Mouse (Mus musculus) liver, embryonic 15.5 days (tissue): ENCODE measurements around the gene Tst. TPM values are rescaled to one million over a fixed set of nuclear protein-coding genes. Genes with fewer than 3 reads are reported as not detected.

Experiments
- ATAC-seq: fragments of 200-750 bp; cut with Nextera tagmentation; 2 replicates; pipeline ENCODE4 v1.8.0; 2017; ENCODE audit warnings: moderate number of reproducible peaks, mild to moderate bottlenecking, moderate library complexity; ENCODE audit not compliant: insufficient read depth
- H3K27ac ChIP-seq: fragments of 300-500 bp; sonication (generic); replicated peaks from 2 replicates; pipeline ENCODE4 v1.5.1; 2015; ENCODE audit warnings: mild to moderate bottlenecking, inconsistent platforms
- H3K27me3 ChIP-seq: fragments of 300-500 bp; sonication (generic); 2 replicates; pipeline ENCODE4 v1.6.1; 2015; ENCODE audit warnings: mild to moderate bottlenecking, inconsistent platforms
- H3K36me3 ChIP-seq: fragments of 300-500 bp; sonication (generic); replicated peaks from 2 replicates; pipeline ENCODE4 v1.6.1; 2015; ENCODE audit warnings: moderate library complexity, mild to moderate bottlenecking, inconsistent platforms
- H3K4me1 ChIP-seq: fragments of 300-500 bp; sonication (generic); replicated peaks from 2 replicates; pipeline ENCODE4 v1.6.1; 2015; ENCODE audit warnings: inconsistent platforms
- H3K4me2 ChIP-seq: fragments of 300-500 bp; sonication (generic); 2 replicates; pipeline ENCODE4 v1.6.1; 2015; ENCODE audit warnings: moderate library complexity, mild to moderate bottlenecking, inconsistent platforms
- H3K4me3 ChIP-seq: fragments of 300-500 bp; sonication (generic); replicated peaks from 2 replicates; pipeline ENCODE4 v1.5.1; 2015; ENCODE audit warnings: mild to moderate bottlenecking, inconsistent platforms
- H3K9ac ChIP-seq: fragments of 300-500 bp; sonication (generic); 2 replicates; pipeline ENCODE4 v1.6.1; 2015; ENCODE audit warnings: moderate library complexity, mild to moderate bottlenecking, inconsistent platforms
- H3K9me3 ChIP-seq: fragments of 300-500 bp; sonication (generic); replicated peaks from 2 replicates; pipeline ENCODE4 v1.6.1; 2016; ENCODE audit warnings: inconsistent platforms
- WGBS: fragments of 180-500 bp; shearing (Covaris S2); methylation state at CpG from one replicate; pipeline ENCODE4 v1.1.7; 2015; ENCODE audit warnings: mixed read lengths; ENCODE audit not compliant: insufficient replicate concordance; 5-methylcytosine and 5-hydroxymethylcytosine counted together
- polyA plus RNA-seq: library from polyadenylated mRNA; unstranded; fragments of >200 nt; fragmentation: Nextera tagmentation; extraction: Ambion mirVana; gene quantifications from 2 replicates; pipeline ENCODE4 v1.2.1, GENCODE M21; 2015

Tst gene
- polyA plus RNA-seq, 1 experiment from 2014 or later = 200 TPM

DNA sequence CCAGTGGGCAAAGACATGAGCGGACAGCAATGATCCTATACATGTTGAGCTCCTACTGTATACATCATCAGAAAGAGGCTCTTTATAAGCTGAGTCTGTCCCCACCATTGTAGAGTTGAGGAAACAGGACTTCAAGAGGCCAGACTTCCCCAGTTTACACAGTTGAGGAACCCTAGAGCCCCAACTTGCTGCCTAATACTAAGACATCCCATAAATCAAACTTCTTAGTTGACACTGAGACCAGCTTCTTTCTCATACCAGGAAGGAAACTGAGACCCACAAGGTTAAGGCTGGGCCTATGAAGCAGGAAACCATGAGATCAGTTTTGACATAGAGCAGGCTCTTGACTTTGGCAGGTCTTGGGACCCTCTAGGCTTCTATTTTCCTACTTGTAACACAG is 20.1 kb downstream of the Tst start:
- WGBS = 58% methylated on average over 1 of the region's 1 CpGs
- Histone ChIP-seq H3K27ac (no peak overlapping the region), H3K4me2 (no peak overlapping the region), H3K36me3 (no peaks in the 10 kb centered on the region), H3K4me3 (no peak overlapping the region), H3K27me3 (peaks cover 10% of the 10 kb centered on the region; the same call in 1 of the 2 replicates), H3K9me3 (no peaks in the 10 kb centered on the region), H3K9ac (no peak overlapping the region), H3K4me1 (peaks cover 12% of the 10 kb centered on the region)
- no peak for ATAC-seq

- Histone ChIP-seq H3K27me3 (peaks cover 10% of the 10 kb centered on the region; the same call in 1 of the 2 replicates), H3K4me1 (peaks cover 12% of the 10 kb centered on the region), H3K27ac (no peak overlapping the region), H3K9me3 (no peaks in the 10 kb centered on the region), H3K4me2 (no peak overlapping the region), H3K36me3 (no peaks in the 10 kb centered on the region), H3K9ac (no peak overlapping the region), H3K4me3 (no peak overlapping the region)
- peak; percentile 45 for ATAC-seq
- WGBS = 57% methylated on average over 7 of the region's 7 CpGs
Measured at GRCm38 (mm10) chr15:78384220-78385116, 21.2 kb downstream of the Tst start.

DNA sequence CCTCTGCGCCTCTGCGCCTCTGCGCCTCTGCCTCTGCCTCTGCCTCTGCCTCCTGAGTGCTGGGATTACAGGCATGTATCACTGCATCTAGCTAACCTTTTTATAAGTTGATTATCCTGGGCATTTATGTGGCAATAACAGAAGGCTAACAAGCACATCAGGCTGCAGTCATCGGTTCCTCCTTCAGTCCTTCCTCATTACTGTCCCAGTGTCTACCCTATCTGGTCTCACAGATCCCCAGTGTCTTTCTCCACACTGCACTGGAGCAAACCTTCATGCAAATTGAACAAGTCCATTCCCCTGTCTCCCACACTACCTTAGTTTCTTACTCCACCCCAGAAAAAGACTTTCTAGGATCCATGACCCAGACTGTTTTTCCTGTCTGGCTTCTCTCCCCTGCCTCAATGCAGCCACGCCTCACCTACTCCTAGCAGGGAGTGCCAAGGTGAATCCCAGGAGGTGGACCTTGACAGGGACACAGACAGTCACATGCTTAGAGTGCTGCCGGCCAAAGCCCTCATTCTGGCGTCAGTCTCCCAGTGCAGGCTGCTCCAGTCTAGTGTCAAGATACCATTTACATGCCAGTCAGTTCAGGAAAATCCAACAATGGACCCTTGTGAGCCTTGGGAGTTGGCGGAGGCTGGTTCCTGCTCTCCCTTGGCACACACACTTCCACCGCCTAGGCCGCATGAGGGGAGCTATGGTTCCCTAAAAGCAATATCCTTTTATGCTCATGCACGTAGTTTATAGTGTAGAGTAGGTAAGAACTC is 22.1 kb downstream of the Tst start:
- Histone ChIP-seq H3K36me3 (no peaks in the 10 kb centered on the region), H3K27ac (no peak overlapping the region), H3K4me1 (peaks cover 12% of the 10 kb centered on the region), H3K9ac (no peak overlapping the region), H3K4me2 (no peak overlapping the region), H3K27me3 (peaks cover 10% of the 10 kb centered on the region; the same call in 1 of the 2 replicates), H3K9me3 (no peaks in the 10 kb centered on the region), H3K4me3 (no peak overlapping the region)
- no peak for ATAC-seq
- WGBS = 67% methylated on average over 11 of the region's 11 CpGs

- H3K4me3 ChIP-seq = no peak overlapping the region
- H3K9me3 ChIP-seq = no peaks in the 10 kb centered on the region
- H3K4me2 ChIP-seq = no peak overlapping the region
- no peak overlapping the region for H3K9ac ChIP-seq
- no peaks in the 10 kb centered on the region for H3K36me3 ChIP-seq
- 71% methylated on average over 4 of the region's 4 CpGs for WGBS
- no peak for ATAC-seq
- H3K4me1 ChIP-seq = peaks cover 12% of the 10 kb centered on the region
- peaks cover 10% of the 10 kb centered on the region; the same call in 1 of the 2 replicates for H3K27me3 ChIP-seq
- H3K27ac ChIP-seq = no peak overlapping the region
Measured at GRCm38 (mm10) chr15:78382115-78382514, 23.6 kb downstream of the Tst start.

DNA sequence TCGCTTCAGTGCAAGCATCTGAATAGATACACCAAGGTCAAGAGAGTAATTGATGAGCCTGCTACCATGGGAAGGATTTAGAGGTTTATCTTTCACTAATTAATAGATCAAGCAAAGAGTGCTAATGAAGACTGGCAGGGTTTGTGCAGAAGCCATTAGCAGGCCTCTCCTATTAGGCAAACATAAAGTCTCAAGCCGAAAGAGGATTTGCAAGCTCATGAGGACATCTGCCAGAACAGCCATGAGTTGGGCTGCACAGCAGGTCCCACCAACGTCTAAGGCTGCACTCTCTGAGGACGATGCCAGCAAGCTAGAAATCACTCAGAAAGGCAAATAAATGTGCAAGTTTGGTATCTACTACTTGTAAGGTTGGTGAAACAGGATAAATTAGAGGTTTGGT is 25.0 kb downstream of the Tst start:
- Histone ChIP-seq H3K27me3 (no peaks in the 10 kb centered on the region), H3K4me1 (peaks cover 12% of the 10 kb centered on the region), H3K9ac (no peak overlapping the region), H3K4me3 (no peak overlapping the region), H3K36me3 (no peaks in the 10 kb centered on the region), H3K9me3 (no peaks in the 10 kb centered on the region), H3K27ac (no peak overlapping the region), H3K4me2 (no peak overlapping the region)
- no peak for ATAC-seq
- 54% methylated on average over 4 of the region's 4 CpGs for WGBS

GRCm38 (mm10) chr15:78380208-78380607 is 25.5 kb downstream of the Tst start:
- H3K9ac ChIP-seq = no peak overlapping the region
- H3K4me2 ChIP-seq = no peak overlapping the region
- peaks cover 10% of the 10 kb centered on the region for H3K4me1 ChIP-seq
- no peak overlapping the region for H3K4me3 ChIP-seq
- 51% methylated on average over 2 of the region's 2 CpGs for WGBS
- H3K9me3 ChIP-seq = no peaks in the 10 kb centered on the region
- no peaks in the 10 kb centered on the region for H3K36me3 ChIP-seq
- H3K27ac ChIP-seq = no peak overlapping the region
- no peak for ATAC-seq
- H3K27me3 ChIP-seq = no peaks in the 10 kb centered on the region

GRCm38 (mm10) chr15:78378556-78378955 is 27.2 kb downstream of the Tst start:
- no peaks in the 10 kb centered on the region for H3K9me3 ChIP-seq
- no peak overlapping the region for H3K27ac ChIP-seq
- WGBS = 64% methylated on average over 10 of the region's 10 CpGs
- H3K27me3 ChIP-seq = no peaks in the 10 kb centered on the region
- no peak overlapping the region for H3K9ac ChIP-seq
- no peak for ATAC-seq
- H3K4me2 ChIP-seq = no peak overlapping the region
- H3K4me3 ChIP-seq = no peak overlapping the region
- H3K36me3 ChIP-seq = no peaks in the 10 kb centered on the region
- peaks cover 4% of the 10 kb centered on the region for H3K4me1 ChIP-seq

- no peak overlapping the region for H3K4me2 ChIP-seq
- WGBS = 72% methylated on average over 10 of the region's 10 CpGs
- H3K4me3 ChIP-seq = no peak overlapping the region
- H3K36me3 ChIP-seq = no peaks in the 10 kb centered on the region
- H3K9me3 ChIP-seq = no peaks in the 10 kb centered on the region
- H3K27me3 ChIP-seq = no peaks in the 10 kb centered on the region
- no peak for ATAC-seq
- no peak overlapping the region for H3K9ac ChIP-seq
- peaks cover 4% of the 10 kb centered on the region; the same call in 1 of the 2 replicates for H3K4me1 ChIP-seq
- H3K27ac ChIP-seq = no peak overlapping the region
Measured at GRCm38 (mm10) chr15:78377859-78378258, 27.8 kb downstream of the Tst start.

DNA sequence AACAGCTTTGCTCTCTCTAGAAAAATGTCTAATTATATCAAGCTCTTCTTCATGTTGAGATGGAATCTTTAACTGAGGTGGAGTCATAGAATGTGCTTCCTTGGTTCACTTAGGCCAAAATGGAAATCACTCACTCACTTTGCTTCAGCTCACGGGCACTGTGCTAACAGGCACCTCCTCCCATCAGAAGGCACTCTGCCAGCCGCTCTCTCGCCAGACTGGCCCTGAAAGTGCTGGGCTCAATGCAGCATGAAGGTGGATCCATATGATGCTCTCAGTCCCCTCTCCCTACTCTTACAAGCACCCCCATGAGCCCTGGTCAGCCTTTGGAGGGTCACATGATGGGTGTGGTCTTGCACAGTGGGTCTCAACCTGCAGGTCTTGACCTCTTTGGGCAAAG is 31.5 kb downstream of the Tst start:
- no peak for ATAC-seq
- WGBS = 62% methylated on average over 3 of the region's 3 CpGs
- H3K9ac ChIP-seq = no peak overlapping the region
- peaks cover 17% of the 10 kb centered on the region for H3K4me1 ChIP-seq
- no peak overlapping the region for H3K4me2 ChIP-seq
- no peaks in the 10 kb centered on the region for H3K9me3 ChIP-seq
- no peak overlapping the region for H3K4me3 ChIP-seq
- H3K27me3 ChIP-seq = peaks cover 8% of the 10 kb centered on the region; the same call in 1 of the 2 replicates
- no peaks in the 10 kb centered on the region for H3K36me3 ChIP-seq
- no peak overlapping the region for H3K27ac ChIP-seq

- no peak overlapping the region for H3K4me3 ChIP-seq
- no peak overlapping the region for H3K9ac ChIP-seq
- no peak overlapping the region for H3K4me2 ChIP-seq
- no peak for ATAC-seq
- H3K4me1 ChIP-seq = peaks cover 26% of the 10 kb centered on the region
- 55% methylated on average over 3 of the region's 3 CpGs for WGBS
- no peaks in the 10 kb centered on the region for H3K9me3 ChIP-seq
- H3K36me3 ChIP-seq = no peaks in the 10 kb centered on the region
- peaks cover 16% of the 10 kb centered on the region for H3K27me3 ChIP-seq
- no peak overlapping the region for H3K27ac ChIP-seq
Measured at GRCm38 (mm10) chr15:78372796-78373195, 32.9 kb downstream of the Tst start.

DNA sequence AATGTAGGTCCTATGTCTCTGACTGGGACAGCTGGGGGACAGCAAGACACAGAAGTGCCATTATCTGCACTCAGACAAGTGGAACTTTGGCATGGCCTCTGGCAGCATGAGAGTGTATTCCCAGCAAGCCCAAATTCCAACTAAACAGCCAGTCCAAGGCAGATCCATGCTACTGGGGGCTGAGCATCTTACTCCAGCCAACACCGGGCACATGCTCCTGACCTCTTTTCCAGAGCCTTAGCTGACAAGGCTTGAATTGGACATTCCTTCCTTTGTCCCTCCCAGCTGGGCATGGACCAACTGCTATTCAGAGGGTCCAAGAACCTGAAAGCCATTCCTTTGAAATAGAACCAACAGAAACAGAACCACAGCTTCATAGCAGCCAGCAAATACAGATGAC is 36.1 kb downstream of the Tst start:
- H3K36me3 ChIP-seq = no peaks in the 10 kb centered on the region
- H3K4me3 ChIP-seq = no peak overlapping the region
- WGBS = 52% methylated on average over 1 of the region's 1 CpGs
- H3K9ac ChIP-seq = no peak overlapping the region
- H3K27me3 ChIP-seq = peaks cover 27% of the 10 kb centered on the region
- no peaks in the 10 kb centered on the region for H3K9me3 ChIP-seq
- H3K4me1 ChIP-seq = peaks cover 22% of the 10 kb centered on the region
- peak overlapping the region; percentile 45 for H3K27ac ChIP-seq
- ATAC-seq = no peak
- no peak overlapping the region for H3K4me2 ChIP-seq
